Mouse (Mus musculus) G1E (cell line): ENCODE results near the gene Mrps9.

Source experiments
- CTCF ChIP-seq: IDR thresholded peaks from 2 replicates; pipeline ENCODE4 v1.5.1; 2012; ENCODE audit warnings: low read depth, low read length, inconsistent platforms, mixed read lengths
- GATA1 ChIP-seq: IDR thresholded peaks from 2 replicates; pipeline ENCODE4 v1.6.1; 2012; ENCODE audit warnings: borderline replicate concordance, low read length, inconsistent platforms, mixed read lengths
- GATA2 ChIP-seq: IDR thresholded peaks from 2 replicates; pipeline ENCODE4 v1.6.1; 2012; ENCODE audit warnings: low read depth, low read length, inconsistent platforms, borderline replicate concordance
- POLR2AphosphoS5 ChIP-seq: IDR thresholded peaks from 2 replicates; pipeline ENCODE4 v1.6.1; 2012; ENCODE audit warnings: low read depth, low read length, inconsistent platforms; ENCODE audit not compliant: insufficient replicate concordance
- TAL1 ChIP-seq: conservative IDR thresholded peaks from 2 replicates; pipeline ENCODE4 v1.6.1; 2012; ENCODE audit warnings: low read depth, low read length, inconsistent platforms, mixed read lengths

DNA sequence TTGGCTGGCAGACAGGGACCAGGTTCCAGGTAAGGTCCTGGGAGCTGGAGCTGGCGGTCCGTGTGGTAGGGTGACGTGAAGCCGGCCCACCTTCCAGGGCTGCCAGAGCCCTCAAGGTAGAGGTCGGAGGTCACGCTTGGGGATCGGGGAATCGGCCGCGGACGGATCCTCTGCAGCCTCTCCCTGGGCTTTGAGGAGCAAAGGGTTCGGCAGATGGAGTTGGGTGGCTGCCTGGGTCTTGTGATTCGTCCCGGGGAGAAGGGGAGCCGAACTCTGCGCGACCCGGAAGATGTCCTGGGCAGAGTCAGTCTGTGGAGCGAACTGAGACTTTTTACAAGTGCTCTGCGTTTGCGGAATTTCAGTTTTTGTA lies 350 bp downstream of the Mrps9 start:
- no peak for TF ChIP-seq CTCF
- TF ChIP-seq POLR2AphosphoS5: no peak
- no peak for TF ChIP-seq GATA1
- no peak for TF ChIP-seq GATA2
- TF ChIP-seq TAL1: no peak
